Mouse (Mus musculus): ENCODE results near the gene Arel1. TPM values are rescaled to one million over a fixed set of nuclear protein-coding genes. Genes with fewer than 3 reads are reported as not detected.

Gene Arel1
- total RNA-seq, 2 experiments from 2014 or later = 104 to 112 TPM

DNA sequence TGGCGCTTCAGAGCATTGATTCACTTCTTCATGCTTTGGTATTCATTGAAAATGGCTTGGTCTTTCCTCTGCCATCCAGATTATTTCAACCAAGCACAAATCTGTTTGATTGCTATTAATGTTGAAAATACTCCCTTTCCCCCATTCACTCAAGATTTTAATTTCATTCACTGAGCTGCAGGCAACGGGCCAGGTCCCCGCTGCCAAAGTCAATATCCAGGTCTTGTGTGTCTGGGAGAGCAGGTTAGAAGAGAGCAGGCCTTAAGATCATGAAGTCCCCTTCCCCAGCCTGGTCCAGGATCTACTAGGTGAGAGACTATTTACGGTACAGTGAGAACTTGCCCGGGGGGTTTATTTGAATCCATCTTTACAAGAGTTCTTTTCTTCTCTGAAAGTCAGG lies 55.7 kb downstream of the Arel1 start:
- intact Hi-C loops (cut with DNase I) = no loop called here
- peak in 1 of 2 experiments; percentile 15 for DNase-seq (ENCODE audit: extremely low spot score in 1 of 2, low spot score in 2 of 2)

DNA sequence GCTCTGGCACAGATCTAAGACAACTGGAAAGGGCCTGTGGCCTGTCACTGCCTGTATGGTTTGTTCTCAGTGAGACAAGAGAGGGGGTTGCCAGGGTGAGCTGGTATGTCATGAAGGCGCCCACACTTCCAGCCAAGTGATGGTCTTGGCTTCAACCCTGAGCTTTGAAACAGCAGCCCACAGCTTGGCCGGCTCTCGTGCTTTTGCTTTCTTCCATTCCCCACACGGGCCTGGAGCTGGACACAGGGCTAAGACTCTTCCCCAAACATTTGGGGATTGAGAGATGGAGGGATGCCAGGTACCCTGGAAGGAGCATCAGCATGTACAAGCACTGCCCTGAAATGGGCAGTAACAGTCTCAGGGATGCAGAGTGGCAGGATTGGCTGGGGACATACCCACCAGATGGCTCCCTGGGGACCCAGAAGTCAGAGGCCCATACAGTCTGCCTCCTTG lies 58.0 kb downstream of the Arel1 start:
- intact Hi-C loops (cut with DNase I) = no loop called here

DNA sequence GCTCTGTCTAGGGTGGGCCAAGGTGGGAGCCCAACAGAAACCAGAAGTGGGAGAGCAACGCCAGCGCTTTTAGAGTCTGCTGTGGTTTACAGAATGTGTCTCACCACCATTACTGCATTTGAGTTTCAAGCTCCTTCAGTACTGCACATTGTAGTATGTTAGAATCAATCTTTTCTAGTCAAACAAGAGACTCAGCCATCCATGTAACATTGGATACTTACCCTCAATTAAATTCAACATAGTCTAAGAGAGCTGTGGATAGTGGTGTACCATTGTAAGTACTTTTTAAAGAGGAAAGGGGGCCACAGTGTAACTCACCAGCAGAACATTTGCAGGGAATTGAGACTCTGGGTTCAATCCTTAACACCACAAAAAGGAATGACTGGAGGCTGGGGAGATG lies 59.1 kb downstream of the Arel1 start:
- no peak for DNase-seq (ENCODE audit: extremely low spot score in 1 of 2, low spot score in 2 of 2)
- intact Hi-C loops (cut with DNase I) = no loop called here

More for the DNA sequence above, 58.0 kb downstream of the Arel1 start:
- peak; percentile 16 to 26 for DNase-seq (ENCODE audit: extremely low spot score in 1 of 2, low spot score in 2 of 2)

DNA sequence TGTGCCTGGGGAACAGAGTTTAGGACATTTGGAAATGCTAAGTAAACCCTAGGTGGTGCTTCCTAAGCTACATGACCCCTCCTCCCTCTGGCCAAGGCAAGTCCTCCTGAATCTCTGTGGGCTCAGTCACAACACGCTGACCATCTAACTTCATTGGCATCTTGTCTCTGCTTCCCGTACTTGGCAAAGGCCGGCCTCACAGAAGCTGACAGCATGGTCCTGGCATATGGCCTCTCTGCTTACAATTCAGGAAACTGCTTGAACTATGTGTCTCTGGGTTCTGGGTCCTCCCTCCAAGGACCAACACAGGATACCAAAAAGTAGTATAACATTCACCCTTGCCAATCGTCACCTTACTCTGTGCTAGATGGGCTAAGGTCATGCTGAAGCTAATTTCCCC lies 60.6 kb downstream of the Arel1 start:
- intact Hi-C loops (cut with DNase I) = no loop called here
- DNase-seq (ENCODE audit: extremely low spot score in 1 of 2, low spot score in 2 of 2) = no peak

DNA sequence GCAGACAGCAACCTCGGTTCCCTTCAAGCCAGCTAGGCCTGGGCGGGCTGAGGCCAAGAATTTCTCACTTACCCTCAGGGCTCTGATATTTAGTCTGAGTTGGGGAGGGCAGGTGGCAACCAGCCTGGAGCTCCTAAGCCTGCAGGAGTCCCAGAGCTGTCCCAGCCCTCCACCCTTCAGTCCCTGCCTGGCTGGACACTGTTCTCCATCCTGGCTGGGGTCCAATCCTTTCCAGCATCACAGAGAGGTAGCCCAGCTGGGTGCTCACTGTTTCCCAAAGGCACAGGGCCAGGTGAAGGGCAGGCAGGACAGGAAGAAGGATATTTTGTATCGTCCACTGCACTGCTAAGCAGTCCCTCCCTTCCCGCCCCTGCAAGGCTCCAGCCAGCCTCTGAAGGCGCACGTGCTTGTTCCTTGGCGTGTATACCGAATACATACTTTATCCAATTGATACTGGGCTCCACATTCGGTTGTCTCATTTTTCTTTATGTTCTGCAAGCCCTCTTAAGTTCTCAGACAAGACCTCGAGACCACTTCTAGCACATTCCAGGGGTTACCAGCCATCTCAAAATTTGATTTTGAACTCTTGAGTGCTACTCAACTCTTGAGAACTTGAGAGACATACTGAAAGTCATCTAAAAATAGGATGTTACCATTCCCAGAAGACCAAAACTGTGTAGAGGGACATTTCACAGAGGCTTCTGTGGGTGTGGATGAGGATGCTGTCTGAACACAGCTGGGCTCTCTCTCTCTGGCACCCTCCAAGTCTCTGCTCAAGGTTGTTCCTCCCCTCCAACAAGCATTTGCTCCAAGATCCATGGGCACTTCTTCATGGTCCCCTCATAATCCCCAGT lies 62.8 kb downstream of the Arel1 start:
- intact Hi-C loops (cut with DNase I) = no loop called here
- DNase-seq (ENCODE audit: extremely low spot score in 1 of 2, low spot score in 2 of 2) = peak; percentile 14 to 61

DNA sequence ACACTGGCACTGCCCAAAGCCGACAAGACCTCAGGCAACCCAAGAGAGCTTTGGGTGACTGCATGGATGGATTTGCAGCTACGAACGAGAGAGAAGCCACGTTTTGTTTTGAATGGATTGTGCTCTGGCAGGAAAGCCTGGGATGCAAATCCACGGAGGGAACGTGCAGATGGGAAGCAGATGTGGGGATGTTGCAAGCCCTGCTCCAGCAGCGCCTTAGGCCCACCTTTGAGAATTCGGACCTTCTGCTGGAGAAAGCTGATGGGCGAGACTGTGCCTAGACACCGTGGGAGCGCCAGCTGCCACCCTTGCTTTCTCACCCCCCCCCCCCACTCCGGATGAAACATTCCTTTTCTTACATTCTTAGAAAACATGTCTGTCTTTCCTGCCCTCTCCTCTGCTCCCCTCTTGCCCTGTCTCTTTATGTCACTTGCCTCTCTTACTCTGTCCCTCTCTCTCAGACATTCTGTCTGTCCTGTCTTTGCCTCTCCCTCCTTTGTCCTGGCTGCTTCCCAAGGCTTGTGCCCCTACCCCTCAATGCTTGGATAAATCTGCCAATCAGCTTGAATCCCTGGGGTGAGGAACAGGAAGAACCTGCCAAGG lies 63.6 kb downstream of the Arel1 start:
- intact Hi-C loops (cut with DNase I) = no loop called here
- no peak for DNase-seq (ENCODE audit: extremely low spot score in 1 of 2, low spot score in 2 of 2)

DNA sequence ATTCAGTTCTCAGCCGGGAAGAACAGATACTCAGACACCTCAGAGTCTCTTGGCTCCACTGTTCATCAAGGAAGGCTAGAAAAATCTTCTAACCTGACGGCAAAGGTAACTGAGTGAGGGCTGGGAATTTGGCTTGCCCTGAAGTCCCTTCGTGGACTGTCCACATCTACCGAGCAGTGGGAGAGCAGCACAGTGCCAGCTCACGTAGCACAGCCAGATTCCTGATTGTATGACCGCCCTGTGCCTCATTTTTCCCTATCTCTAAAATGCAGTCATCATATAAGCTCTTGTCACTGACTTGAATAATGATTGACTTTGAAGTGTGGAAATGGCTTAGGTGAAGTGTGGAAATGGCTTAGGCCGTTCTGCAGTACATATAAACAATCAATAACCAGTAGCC lies 66.3 kb downstream of the Arel1 start:
- intact Hi-C loops (cut with DNase I) = no loop called here
- no peak for DNase-seq (ENCODE audit: extremely low spot score in 1 of 2, low spot score in 2 of 2)

DNA sequence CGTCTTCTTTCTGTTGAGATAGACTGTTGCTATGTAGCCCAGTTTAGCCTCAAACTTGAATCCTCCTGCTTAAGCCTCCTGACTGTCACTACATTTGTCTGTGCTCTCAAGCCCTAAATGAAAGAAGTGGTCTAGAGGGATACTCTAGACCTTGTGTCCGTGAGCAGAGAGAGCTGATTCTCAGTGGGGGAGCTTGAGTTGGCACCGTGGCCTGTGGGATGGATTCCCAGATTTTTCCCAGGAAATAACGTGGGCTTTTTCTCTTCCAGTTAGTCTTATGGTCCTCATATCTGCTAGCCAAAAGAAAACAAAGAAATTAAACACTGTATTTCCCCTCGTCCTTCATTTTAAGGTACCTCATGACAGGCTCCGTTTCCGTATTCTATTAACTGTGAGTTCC lies 70.4 kb downstream of the Arel1 start:
- DNase-seq (ENCODE audit: extremely low spot score in 1 of 2, low spot score in 2 of 2) = no peak
- intact Hi-C loops (cut with DNase I) = no loop called here

DNA sequence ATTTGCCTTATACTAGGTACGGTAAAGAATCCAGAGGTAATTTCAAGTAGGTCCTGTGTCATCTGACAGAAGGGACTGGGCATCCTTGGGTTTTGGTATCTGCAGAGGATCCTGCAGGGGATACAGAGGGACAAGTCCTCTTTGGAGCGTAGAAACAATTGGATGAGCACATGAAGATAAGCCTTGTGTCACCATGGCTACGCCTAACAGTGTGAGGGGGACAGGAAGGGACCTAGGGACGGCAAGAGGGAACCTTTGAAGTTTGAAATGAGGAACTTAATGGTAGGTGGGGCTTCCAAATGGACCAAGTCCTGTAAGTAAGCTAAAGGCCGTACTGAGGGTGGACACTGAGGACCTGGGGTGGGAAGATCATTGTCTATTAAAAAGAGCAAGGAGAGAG lies 73.4 kb downstream of the Arel1 start:
- DNase-seq (ENCODE audit: extremely low spot score in 1 of 2, low spot score in 2 of 2) = no peak
- intact Hi-C loops (cut with DNase I) = no loop called here

DNA sequence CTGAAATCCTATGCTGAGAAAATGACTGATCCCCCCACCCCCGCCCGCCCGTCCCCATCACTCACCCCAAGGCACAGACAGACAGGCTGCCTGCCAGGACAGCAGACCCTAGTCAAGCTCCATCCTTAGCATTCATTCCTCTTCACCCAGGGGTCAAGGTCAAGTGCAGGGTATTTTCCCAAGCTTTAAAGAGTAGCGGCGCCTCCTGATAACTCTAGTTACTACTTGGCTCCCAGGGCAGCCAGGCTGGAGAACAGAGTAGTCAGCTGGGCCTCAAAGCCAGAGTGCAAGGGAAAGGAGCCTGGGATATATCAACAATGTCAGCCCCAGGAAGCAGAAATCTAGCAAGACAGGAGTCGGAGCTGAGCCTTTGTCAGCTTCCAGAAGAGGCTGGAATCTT lies 74.5 kb downstream of the Arel1 start:
- intact Hi-C loops (cut with DNase I) = no loop called here
- no peak for DNase-seq (ENCODE audit: extremely low spot score in 1 of 2, low spot score in 2 of 2)

DNA sequence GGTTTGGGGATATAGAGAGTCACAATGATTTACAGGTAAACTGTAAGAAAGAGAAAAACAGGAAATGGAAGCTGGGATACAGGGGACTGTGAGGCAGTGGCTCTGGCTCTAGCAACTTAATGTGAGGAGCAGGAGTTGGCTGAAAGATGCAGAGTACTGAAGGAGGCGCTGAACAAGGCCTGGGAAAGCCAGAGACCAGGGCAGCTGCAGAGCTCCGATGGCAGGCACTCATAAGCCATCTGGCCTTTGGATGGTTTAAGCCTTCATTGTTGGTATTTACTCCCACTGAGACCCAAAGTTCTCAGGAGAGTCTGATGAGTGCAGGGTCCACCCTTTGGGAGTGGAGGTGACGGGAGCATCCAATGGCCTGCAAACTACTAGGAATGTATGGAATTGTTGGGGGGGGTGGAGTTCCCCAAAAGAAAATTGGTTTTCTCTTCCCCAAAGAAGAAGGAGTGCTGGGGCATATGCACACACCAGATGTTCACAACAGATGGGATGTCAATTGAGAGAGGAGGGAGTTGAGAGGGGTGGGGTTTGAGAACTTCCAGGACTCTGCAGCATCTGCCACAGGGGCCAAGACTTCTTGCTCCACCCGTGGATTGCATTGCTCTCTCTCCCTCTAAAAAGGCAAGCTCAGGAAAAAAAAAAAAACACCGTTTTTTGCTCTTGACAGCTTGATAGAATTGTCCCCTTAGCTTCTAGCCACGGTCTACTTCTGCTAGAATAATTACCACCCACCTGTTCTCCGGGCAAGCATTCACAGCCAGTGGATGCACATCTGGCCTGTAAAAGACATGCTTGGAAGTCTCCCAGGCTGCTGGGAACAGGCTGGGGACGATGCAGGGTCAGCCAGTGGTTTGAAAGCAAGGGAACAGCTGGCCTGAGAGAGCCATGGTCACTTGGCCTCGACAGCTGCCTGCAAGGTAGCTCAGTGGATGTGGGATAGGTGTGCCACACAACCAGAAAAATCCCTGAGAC lies 76.8 kb downstream of the Arel1 start:
- DNase-seq (ENCODE audit: extremely low spot score in 1 of 2, low spot score in 2 of 2) = no peak
- intact Hi-C loops (cut with DNase I) = no loop called here

DNA sequence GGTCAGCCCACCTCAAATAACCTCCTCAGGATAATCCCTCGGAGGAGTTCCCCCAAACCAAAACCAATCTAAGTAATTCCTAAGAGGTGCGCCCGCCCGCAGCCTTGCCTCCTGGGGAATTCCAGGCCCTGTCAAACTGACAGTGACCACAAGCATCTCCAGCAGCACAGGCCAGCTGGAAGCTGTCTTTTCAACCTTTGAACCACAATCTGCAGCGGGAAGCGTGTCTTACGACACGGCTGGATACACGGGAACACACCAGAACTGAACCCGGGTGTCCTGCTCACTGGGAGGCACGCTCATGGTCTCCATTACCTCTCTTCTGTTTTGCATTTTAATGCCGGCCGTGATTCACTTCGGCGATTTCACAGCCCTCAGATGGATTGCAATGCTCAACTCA lies 80.4 kb downstream of the Arel1 start:
- no peak for DNase-seq (ENCODE audit: extremely low spot score in 1 of 2, low spot score in 2 of 2)
- intact Hi-C loops (cut with DNase I) = no loop called here

DNA sequence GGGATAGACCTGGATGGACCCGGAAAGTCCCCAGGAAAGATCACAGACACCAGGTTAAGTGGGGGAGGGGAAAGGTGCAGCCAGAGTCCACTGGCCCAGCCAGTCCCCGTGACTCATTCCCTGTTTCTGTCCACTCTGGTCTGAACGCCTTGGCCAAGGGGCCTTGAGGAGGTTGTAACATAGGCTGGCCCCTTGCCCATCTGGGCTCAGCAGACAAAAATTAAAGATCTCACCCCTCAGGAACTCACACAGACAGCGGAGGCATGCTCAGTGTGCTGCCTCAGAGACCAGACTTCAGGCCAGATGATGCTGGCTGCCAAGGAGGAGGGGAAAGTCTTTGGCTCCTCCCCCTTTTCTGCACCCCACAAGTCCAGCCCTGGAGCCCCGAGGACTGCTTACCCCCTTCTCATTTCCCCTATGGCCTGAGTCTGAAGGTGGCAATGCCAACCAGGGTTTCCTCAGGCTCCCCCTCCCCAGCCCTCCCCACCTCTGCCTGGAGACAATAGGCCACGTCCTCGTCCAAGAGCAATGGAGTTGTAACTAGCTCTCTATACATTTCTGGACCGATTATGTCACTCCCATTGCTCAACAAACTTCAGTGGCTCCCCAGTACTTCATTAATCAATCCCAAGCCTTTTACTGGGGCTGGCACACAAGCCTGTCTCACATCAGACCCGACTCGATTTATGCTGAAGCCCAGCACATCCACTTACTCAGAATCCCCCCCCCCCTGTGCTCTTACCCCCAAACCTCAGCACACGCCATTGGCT lies 85.4 kb downstream of the Arel1 start:
- intact Hi-C loops (cut with DNase I) = no loop called here
- no peak for DNase-seq (ENCODE audit: extremely low spot score in 1 of 2, low spot score in 2 of 2)

DNA sequence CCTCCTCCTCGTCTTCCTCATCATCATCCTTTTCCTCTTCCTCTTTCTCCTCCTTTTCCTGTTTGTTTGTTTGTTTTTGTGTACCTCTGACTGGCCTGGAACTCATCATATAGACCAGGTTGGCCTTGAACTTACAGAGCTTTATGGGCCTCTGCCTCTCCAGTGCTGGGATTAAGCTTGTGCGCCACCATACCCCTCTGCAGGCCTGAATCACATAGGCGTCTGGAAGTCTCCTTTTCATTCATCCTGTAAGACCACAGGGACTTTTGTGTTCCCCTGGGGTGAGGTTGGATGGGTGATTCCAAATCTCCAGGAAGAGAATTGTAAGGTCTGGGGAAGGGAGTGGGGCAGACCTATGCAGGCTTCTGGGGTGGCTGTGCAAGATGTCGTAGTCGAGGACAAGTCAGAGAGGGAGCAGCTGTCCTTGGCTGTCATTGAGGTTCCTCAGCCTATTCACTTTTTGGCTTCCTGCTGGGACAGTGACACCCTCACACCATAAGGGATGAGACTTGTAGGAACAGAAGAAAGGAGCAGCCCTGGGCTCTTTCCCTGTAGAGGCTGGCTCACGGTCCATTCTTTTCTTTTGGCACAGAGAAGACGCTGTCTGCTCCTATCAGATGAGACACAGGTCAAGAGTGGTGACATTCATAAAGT lies 86.2 kb downstream of the Arel1 start:
- DNase-seq (ENCODE audit: extremely low spot score in 1 of 2, low spot score in 2 of 2) = no peak
- intact Hi-C loops (cut with DNase I) = no loop called here

DNA sequence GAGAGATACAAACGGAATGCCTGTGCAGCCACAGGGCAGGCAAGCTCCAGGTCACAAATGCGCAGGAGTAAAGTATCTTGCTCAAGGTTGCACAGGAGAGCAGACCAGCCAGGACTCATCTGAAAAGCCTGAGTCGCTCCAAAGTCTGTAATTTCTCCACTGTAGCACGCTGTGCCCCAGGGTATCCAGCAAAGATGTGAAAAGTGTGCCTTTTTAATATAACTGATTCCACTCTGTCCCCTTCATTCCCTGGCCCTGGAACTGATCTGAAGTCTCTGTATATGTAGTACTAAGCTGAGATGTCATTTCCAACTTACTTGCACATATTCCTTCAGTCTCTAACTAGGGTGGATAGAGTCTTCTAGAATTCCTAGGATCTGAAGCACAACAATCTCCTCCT lies 87.9 kb downstream of the Arel1 start:
- DNase-seq (ENCODE audit: extremely low spot score in 1 of 2, low spot score in 2 of 2) = no peak
- intact Hi-C loops (cut with DNase I) = no loop called here

DNA sequence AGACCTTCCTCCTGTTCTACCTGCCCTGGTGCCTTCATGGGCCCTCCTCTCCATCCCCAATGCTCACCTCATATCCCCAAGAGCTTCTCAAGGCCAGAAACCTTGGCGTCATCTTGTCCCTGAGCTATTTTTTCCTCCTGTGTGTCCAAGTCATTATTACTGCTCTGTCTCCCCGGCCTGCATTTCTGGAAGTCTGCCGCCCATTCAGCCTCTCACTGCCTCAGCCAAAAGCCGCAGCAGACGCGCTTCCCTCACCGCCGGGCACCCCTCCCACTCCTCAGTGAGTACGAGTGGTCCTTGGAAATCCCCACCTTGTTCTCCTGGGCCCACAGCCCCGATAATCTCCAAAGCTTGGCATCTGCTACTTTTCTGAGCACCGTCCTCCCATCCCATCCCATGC lies 90.6 kb downstream of the Arel1 start:
- no peak for DNase-seq (ENCODE audit: extremely low spot score in 1 of 2, low spot score in 2 of 2)
- intact Hi-C loops (cut with DNase I) = no loop called here

DNA sequence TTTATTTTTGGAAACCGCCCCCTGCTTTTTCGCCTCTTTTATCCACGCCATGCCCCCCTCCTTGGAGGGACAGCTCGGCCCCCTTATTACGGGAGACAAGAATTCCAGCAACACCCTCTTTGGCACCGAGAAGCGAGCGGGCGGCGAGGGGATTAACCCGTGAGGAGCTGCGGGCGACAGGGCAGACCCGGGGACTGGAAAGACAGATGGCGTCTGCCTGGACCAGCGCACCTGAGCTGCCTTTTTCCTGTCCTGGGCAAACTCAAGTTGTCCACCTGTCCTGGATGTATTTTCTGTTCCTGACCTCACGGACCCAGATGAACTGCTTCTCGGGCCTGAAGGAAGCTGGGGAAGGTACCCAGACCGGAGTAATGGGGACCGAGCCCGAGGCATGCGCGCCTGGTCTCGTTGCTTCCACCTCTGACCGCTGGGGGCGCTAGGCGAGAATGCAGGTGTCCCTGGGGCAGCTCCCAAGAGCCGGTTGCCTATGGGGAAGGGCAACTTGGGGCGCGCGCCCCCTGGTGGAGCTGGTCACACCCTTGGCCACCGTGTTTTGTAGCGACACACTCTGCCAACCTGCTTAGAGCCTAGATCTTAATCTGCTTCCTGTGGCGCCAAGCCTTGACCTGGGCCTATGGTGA lies 94.1 kb downstream of the Arel1 start, which contains the start of gene Ltbp2:
Gene Ltbp2, minus strand, starts transcription at position 52 of the 641 bp plus-strand sequence.
- intact Hi-C loops (cut with DNase I) = loop anchor here (10.0 kb wide), 1 partner anchor 92 kb away; no protein-coding TSS in a partner anchor
- DNase-seq (ENCODE audit: extremely low spot score in 1 of 2, low spot score in 2 of 2) = peak; percentile 48 to 87
